Mouse (Mus musculus) ES-E14 (cell line): Measurements from ENCODE around the gene Zcchc8.
A peak's percentile ranks its signal among the peaks of the same experiment; 100 is the strongest.

Source experiments
- CHD2 ChIP-seq: IDR thresholded peaks from 2 replicates; pipeline ENCODE4 v1.6.1; 2014; ENCODE audit warnings: mild to moderate bottlenecking, low read depth, low read length, inconsistent platforms
- HCFC1 ChIP-seq: IDR thresholded peaks from 2 replicates; pipeline ENCODE4 v1.6.1; 2012; ENCODE audit warnings: low read length, inconsistent platforms, borderline replicate concordance; ENCODE audit not compliant: insufficient read depth
- ZNF384 ChIP-seq: IDR thresholded peaks from 2 replicates; pipeline ENCODE4 v1.6.1; 2012; ENCODE audit warnings: low read depth, low read length, inconsistent platforms

DNA sequence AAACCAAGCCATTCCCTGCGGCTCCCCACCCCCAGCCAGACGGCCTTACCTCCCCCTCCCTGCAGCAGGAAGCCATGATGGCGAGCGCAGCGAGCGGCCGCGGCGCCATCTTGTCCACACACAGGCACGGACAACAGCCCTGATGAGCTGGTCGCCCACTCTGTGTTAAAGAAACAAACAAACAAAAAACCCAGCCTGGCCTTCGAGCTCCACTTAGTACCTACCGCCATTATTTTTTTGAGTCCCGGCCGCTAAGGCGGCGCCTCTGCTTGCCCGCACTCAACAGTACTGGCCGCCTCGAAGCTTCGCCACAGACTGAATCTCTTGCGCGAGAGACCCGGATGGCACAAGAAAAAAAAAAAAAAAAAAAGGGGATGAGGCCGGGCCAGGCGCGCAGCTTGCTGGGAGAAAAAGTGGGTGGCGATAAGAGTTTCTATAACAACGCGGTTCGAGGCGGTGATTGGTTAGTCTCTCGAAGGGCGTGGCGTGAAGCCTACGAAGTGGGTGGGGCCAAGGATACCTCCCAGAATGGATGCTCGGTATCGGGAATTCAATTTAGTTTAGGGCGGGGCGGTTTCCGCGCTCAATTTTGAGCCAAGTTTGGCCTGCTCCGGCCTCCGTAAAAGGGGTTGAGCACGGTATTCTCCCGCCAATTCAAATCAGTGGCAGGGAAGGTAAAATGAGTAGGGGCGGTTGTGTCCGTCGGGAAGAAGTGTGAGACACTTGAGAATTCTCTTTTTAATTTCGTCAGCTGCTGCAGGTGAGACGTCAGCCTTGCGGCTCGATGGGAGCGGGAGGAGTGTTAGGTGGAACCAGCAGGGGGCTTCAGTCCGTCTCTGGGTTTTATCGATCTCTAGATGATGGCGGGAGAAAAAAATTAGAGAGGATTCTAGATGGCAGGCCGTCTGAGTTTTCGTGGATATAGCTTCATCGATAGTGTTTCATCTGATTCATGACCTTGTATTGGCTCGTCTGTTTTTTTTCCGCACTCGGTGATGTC is 28.5 kb upstream of the Zcchc8 start, which contains the start of the genes Rsrc2 and Kntc1:
- no peak for TF ChIP-seq CHD2
- TF ChIP-seq ZNF384, result peak; percentile 99
- peak; percentile 74 for TF ChIP-seq HCFC1
